Mouse (Mus musculus) heart, adult 2 months (tissue): ENCODE results near the gene Sost.

Experiments
- CTCF ChIP-seq: fragments of 200-600 bp; IDR thresholded peaks from 2 replicates; pipeline ENCODE4 v1.8.1; 2022; ENCODE audit warnings: antibody characterized with exemption, mild to moderate bottlenecking, moderate library complexity
- EP300 ChIP-seq: fragments of 200-500 bp; IDR thresholded peaks from 2 replicates; pipeline ENCODE4 v1.6.1; 2011; ENCODE audit warnings: low read depth, low read length, control low read depth; ENCODE audit not compliant: insufficient read depth
- POLR2A ChIP-seq: fragments of 200-500 bp; IDR thresholded peaks from 2 replicates; pipeline ENCODE4 v1.6.1; 2011; ENCODE audit warnings: mild to moderate bottlenecking, low read depth, low read length, control low read depth; ENCODE audit not compliant: insufficient read depth

DNA sequence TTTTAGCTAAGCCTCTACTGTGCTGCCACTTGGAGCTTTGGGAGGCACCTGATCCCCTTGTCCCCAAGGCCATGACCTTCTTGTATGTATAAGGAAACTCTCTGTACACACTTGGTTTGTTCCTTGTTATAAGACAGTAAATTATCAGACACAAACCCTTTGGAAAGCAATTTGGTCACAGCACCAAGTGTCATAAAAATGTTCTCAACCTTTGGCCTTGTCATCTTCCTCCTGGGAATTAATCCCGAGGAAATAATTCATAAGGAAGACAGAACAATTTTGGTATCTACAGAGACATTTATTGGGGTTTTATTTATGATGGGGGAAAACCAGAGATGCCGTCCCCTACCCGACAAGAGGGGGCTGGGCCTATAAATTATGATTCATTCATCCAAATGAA lies 31.1 kb downstream of the Sost start:
- TF ChIP-seq POLR2A: no peak
- no peak for TF ChIP-seq CTCF
- no peak for TF ChIP-seq EP300
